Mouse (Mus musculus) v-Abl transformed pro-B cells (cell line): ENCODE measurements around the gene Gm20388.

ENCODE experiments used
- in situ Hi-C, 2 experiments: fragments of 400-800 bp; cut with MboI; formaldehyde crosslinking; loops; one replicate each; pipeline ENCODE4 v1.15.1; 2025; ENCODE audit not compliant: unreplicated experiment in 2 of 2

The Gm20388 gene

GRCm38 (mm10) chr8:120232398-120232797 is 321.8 kb downstream of the Gm20388 start:
- in situ Hi-C loops, result no loop called here

GRCm38 (mm10) chr8:120232913-120233312 is 322.3 kb downstream of the Gm20388 start:
- in situ Hi-C loops, result no loop called here

- in situ Hi-C loops, result no loop called here
Measured at GRCm38 (mm10) chr8:120234457-120234856, 323.8 kb downstream of the Gm20388 start.

- in situ Hi-C loops, result no loop called here
Measured at GRCm38 (mm10) chr8:120234866-120235265, 324.2 kb downstream of the Gm20388 start.

GRCm38 (mm10) chr8:120243222-120243621 is 332.6 kb downstream of the Gm20388 start:
- in situ Hi-C loops, result no loop called here

GRCm38 (mm10) chr8:120243916-120244451 is 333.3 kb downstream of the Gm20388 start:
- in situ Hi-C loops, result no loop called here

GRCm38 (mm10) chr8:120244553-120244952 is 333.9 kb downstream of the Gm20388 start:
- in situ Hi-C loops, result no loop called here

GRCm38 (mm10) chr8:120247618-120248017 is 337.0 kb downstream of the Gm20388 start:
- in situ Hi-C loops, result loop anchor here in 1 of 2 experiments (5.0 kb wide), 1 partner anchor 65 kb away; no protein-coding TSS in a partner anchor

GRCm38 (mm10) chr8:120248031-120248430 is 337.4 kb downstream of the Gm20388 start:
- in situ Hi-C loops, result loop anchor here in 1 of 2 experiments (5.0 kb wide), 1 partner anchor 66 kb away; no protein-coding TSS in a partner anchor

- in situ Hi-C loops, result loop anchor here in 1 of 2 experiments (5.0 kb wide), 1 partner anchor 66 kb away; no protein-coding TSS in a partner anchor
Measured at GRCm38 (mm10) chr8:120248451-120248850, 337.8 kb downstream of the Gm20388 start.

GRCm38 (mm10) chr8:120249800-120250336 is 339.2 kb downstream of the Gm20388 start:
- in situ Hi-C loops, result loop anchor here in 1 of 2 experiments (5.0 kb wide), 1 partner anchor 68 kb away; no protein-coding TSS in a partner anchor

- in situ Hi-C loops, result no loop called here
Measured at GRCm38 (mm10) chr8:120250750-120251410, 340.2 kb downstream of the Gm20388 start.

GRCm38 (mm10) chr8:120251411-120252035 is 340.9 kb downstream of the Gm20388 start:
- in situ Hi-C loops, result no loop called here

- in situ Hi-C loops, result no loop called here
Measured at GRCm38 (mm10) chr8:120253626-120254025, 343.0 kb downstream of the Gm20388 start.

GRCm38 (mm10) chr8:120255406-120255987 is 344.9 kb downstream of the Gm20388 start:
- in situ Hi-C loops, result no loop called here

- in situ Hi-C loops, result no loop called here
Measured at GRCm38 (mm10) chr8:120256958-120257357, 346.3 kb downstream of the Gm20388 start.

GRCm38 (mm10) chr8:120259206-120259605 is 348.6 kb downstream of the Gm20388 start:
- in situ Hi-C loops, result no loop called here

- in situ Hi-C loops, result no loop called here
Measured at GRCm38 (mm10) chr8:120260677-120261076, 350.0 kb downstream of the Gm20388 start.

GRCm38 (mm10) chr8:120261338-120262120 is 350.9 kb downstream of the Gm20388 start:
- in situ Hi-C loops, result no loop called here

GRCm38 (mm10) chr8:120263879-120264278 is 353.2 kb downstream of the Gm20388 start:
- in situ Hi-C loops, result no loop called here
